Mouse (Mus musculus) layer of hippocampus, adult 2 months (tissue): ENCODE measurements around the gene Id3. TPM values are rescaled to one million over a fixed set of nuclear protein-coding genes. Genes with fewer than 3 reads are reported as not detected.
"Not testable (repeated sequence)": the region's sequence is repeated elsewhere in the genome, so short reads cannot be mapped to it uniquely, and the experiment has no call there.

ENCODE experiments used
- DNase-seq, 2 experiments: peaks; one replicate each; pipeline ENCODE4 v3.0.0; 2022; ENCODE audit warnings: low spot score in 2 of 2
- H3K27ac ChIP-seq: fragments of 200-600 bp; 2 replicates; pipeline ENCODE4 v1.8.1; 2022
- H3K4me3 ChIP-seq: fragments of 200-600 bp; 2 replicates; pipeline ENCODE4 v1.8.1; 2022; ENCODE audit warnings: mild to moderate bottlenecking
- CTCF ChIP-seq: fragments of 200-600 bp; conservative IDR thresholded peaks from 2 replicates; pipeline ENCODE4 v1.8.1; 2022; ENCODE audit warnings: antibody characterized with exemption, mild to moderate bottlenecking, moderate library complexity
- long read RNA-seq, 2 experiments: library from polyadenylated mRNA; stranded (forward); transcript quantifications; one replicate each; pipeline ENCODE4 v2.0.0; 2021; ENCODE audit warnings: borderline mapping rate in 2 of 2
- total RNA-seq, 2 experiments: library from RNA; stranded (reverse); gene quantifications; 2 replicates each; pipeline ENCODE4 v1.2.3; 2021

The Id3 gene
- total RNA-seq: 10 to 100 TPM; 45.1 to 47.4 TPM
- long read RNA-seq, experiment 1, transcript Id3-201 (3 exons, 1,278 nt): major isoform, 37 of 44 reads
- long read RNA-seq, experiment 1, partial matches to known transcripts: 1 of 44 reads
- long read RNA-seq, experiment 1, other reads (novel, unspliced or antisense): 4 of 44 reads
- long read RNA-seq, experiment 2, transcript Id3-201 (3 exons, 1,278 nt): major isoform, 51 of 53 reads
- long read RNA-seq, experiment 2, partial matches to known transcripts: 0 of 53 reads
- long read RNA-seq, experiment 2, other reads (novel, unspliced or antisense): 2 of 53 reads

DNA sequence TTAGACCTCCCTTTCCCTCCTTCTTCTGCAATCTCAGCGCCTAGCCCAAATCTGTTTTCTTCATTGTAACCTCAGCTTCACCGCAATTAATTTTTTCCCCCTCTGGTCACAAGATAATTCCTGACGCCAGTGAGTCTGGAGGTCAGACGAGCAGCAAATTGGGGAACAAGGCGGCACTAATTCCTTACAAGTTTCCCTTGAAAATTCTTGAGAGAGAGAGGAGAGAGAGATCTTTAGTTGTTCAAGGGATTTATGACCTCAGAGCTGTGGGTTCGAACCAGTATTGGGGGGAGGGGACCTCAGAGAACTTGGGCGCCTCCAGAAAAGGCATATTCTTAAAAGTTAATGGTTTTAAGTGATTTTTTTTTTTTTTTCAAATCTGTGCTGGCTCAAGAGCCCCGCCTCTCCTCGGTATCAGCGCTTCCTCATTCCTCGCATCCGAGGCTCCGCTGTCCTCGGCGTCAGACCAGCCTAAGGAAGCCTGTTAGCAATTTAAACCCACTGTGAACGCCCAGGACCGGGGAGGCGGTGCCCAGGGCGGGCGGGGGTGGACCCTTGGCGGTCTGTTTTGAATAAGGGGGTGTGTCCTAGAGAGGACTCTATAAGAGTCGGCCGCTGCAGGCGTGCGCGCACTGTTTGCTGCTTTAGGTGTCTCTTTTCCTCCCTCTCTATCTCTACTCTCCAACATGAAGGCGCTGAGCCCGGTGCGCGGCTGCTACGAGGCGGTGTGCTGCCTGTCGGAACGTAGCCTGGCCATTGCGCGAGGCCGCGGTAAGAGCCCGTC, at the start of gene Id3:
TSS of gene Id3 (plus strand) at position 305 of the 784 bp plus-strand sequence.
- peak within 1 kb of the TSS; percentile 90 for H3K27ac ChIP-seq
- peak within 1 kb of the TSS; percentile 67 for H3K4me3 ChIP-seq
- no peak for TF ChIP-seq CTCF
- DNase-seq: peak; percentile 56 to 71

DNA sequence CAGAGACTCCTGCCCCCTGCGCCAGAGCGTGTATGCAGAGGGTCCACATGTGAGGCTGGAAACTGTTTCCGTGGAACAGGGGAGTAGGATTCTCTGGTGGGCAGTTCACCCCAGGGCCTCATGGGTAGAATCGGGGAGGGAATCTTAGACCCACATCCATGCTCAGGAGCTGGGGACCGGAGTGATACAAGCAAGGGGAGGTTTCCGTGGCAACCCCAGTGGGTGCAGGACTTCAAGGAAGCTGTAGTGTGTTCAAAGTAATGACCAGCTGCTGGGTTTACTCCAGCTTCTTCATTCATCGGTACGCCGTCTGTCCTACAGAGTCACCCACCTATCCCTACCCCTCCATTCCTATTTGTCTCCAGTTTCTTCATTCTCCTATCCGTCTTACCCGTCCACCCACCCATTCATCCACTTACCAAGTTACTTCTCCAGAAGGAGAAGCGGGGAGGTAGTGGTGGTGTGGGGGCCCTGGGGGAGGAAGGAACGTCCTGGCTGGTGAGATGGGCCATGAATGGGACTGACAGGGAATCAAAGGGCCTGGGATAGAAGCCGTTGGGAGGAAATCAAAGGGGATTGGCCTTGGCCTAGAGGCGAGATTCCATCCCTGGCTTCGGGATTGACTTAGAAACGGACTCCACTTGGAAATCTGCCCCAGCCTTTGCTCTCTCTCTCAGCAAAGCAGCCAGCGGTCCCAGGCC, 48.6 kb upstream of the Id3 start:
- no peak for TF ChIP-seq CTCF
- H3K4me3 ChIP-seq: no peak overlapping the region
- DNase-seq: peak; percentile 22 to 54
- H3K27ac ChIP-seq: peak overlapping the region; percentile 68

DNA sequence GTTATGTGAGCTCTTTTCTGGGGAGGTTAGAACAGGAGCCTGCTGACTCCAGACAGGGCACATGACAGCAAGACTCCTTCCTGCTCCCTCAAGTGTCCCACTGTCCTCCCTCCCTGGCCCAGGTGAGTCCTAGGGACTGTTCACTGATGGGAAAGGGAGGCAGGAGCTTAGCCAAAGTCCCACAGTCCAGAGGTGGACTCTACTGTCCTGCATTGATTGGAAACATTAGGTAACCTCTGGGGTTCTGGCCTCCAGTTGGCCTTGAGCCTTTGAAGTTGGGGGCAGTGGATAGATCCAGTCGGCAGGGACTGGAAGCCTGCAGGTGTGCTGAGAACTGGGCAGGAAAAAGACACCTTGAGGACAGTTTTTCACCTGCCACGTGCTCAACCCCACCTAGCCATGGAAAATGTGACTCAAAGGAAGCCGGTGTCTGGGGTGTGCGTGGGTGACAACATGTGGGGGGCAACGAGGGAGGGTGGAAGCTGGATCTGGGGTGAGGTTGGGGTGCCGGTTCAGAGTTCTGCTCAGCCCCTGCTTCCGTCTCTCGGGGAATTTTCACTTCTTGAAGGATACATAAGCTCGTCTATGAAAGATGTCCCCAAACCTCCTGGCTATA, 47.7 kb upstream of the Id3 start:
- no peak overlapping the region for H3K4me3 ChIP-seq
- DNase-seq: no peak
- H3K27ac ChIP-seq: peak overlapping the region; percentile 65; the same call in 1 of the 2 replicates
- TF ChIP-seq CTCF: no peak

DNA sequence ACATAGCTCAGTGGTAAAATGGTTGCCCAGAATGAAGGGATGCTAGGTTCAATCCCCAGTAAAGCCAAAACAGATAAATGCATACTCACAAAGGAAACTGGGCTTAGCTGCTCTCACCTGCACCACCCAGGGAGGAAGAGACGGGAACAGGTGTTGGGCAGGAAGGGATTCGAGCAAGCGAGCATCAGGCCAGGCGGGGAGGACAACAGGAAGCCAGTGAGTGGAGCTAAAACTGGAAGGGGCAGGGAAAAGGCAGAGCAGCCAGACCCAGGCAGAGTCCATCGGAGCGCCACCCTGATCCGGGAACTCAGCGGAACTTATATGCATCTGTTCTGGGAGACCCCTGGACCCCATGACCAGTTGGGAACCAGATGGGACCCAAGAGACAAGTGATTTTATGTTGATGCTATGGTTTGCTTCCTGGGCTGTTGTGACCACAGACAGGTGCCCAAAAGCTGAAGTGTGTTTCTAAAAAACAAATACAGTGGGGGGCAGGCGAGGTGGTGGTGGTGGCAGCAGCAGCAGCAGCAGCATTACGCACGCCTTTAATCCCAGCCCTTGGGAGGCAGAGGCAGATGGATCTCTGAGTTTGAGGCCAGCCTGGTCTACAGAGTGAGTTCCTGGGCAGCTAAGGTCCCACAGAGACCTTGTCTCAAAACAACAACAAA, 46.7 kb upstream of the Id3 start:
- Histone ChIP-seq H3K27ac (no peak overlapping the region), H3K4me3 (no peak overlapping the region)
- TF ChIP-seq CTCF: no peak
- DNase-seq: no peak

DNA sequence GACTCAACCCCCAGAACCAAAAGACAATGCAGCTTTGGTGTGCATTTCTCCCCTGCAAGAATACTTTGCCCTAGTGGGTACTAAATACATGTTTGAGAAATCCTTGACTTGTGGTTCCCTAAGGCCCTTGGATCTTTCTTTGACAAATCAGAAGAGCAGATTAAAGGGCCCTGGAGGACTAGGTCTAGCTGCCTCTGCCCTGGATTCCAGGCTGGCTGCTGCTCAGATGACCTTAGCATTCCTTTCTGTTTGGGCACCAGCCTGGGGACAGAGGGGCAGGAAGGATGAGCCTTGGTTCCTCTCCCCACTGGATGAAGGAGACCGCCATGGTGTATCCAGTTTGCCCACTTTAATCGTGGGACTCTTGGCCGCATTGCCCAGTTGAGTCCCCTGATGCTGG, 44.9 kb upstream of the Id3 start:
- TF ChIP-seq CTCF: no peak
- no peak overlapping the region for H3K27ac ChIP-seq
- DNase-seq: no peak
- no peak overlapping the region for H3K4me3 ChIP-seq

DNA sequence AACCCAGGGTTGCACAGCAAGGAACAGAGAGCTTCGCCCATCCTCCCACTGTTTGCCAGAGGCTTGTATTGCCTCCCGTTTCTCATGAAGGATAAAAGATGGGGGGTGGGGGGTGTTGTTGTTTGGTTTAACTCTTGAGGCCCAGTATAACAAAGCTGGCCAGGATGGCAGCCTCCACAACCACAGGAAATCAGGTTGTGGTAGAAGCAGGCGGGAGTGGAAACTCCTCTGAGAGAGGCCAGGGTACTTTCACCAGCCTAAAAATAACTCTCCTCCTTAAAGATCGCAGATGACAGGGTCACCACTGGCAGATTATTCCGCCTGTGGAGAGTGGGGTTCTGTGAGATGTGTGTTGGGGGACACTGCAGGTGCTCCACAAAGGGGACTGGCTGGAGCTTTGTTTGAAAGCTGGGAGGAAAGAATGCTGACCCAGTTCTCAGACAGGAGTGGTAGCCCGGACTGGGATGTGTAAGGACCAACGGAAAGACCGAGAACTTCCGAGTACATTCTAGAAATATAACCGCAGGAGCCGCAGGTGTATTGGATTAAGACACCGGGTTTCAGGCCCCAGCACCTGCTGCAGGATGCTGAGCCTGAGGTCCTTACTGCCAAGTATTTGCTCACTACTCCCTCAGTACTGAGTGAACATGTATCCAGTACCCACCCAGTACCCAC, 42.8 kb upstream of the Id3 start:
- DNase-seq: no peak
- no peak overlapping the region for H3K27ac ChIP-seq
- TF ChIP-seq CTCF: no peak
- no peak overlapping the region for H3K4me3 ChIP-seq

DNA sequence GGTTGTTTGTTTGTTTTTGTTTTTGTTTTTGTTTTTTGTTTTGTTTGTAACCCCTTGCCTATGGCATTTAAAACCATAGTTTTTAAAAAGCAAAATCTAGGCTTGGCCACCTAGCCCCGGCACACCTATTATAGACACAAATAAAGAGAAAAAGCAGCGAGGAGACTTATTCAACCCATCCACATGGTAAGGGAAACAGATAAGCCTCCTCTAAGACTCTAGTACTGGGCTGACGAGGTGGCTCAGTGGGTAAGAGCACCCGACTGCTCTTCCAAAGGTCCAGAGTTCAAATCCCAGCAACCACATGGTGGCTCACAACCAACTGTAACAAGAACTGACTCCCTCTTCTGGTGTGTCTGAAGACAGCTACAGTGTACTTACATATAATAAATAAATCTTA, 41.5 kb upstream of the Id3 start:
- H3K27ac ChIP-seq, DNase-seq, H3K4me3 ChIP-seq: not testable (repeated sequence)

DNA sequence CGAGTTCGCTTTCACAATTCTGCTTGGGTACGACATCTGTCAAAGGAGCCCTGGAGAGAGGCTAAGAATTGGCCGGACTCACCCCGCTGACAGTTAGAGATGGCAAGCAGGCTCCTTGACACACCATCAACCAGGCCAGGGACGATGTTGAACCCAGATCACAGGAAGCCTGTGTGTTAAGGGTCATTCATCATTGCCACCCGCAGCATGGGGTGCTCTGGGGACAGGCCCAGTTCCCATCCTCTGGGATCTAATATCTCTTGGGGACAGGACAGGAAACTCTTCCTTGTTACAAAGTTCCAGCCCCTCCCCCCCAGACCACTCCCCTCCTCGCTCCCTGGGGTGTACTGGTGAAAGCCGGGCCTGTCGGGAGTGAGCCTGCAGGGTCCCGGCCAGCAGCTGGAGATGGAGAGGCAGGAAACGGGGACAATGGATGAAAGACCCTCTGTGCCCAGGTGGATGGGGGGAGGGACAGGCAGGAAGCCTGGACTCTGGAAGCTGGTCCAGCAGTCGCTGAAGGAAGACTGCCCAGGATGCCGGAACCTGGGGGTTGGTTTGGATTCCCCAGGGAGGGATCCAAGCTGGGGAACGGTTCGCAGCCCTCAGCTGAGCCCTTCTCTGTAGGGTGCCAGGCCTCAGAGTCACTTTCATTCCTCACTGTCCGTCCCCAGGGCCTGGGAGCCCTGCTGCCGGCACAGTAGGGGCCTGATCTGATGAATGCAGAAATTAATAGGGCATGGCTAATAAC, 38.5 kb upstream of the Id3 start:
- Histone ChIP-seq H3K4me3 (no peak overlapping the region; the same call in 1 of the 2 replicates), H3K27ac (peak overlapping the region; percentile 73)
- DNase-seq: peak in 1 of 2 experiments; percentile 39
- TF ChIP-seq CTCF: no peak

DNA sequence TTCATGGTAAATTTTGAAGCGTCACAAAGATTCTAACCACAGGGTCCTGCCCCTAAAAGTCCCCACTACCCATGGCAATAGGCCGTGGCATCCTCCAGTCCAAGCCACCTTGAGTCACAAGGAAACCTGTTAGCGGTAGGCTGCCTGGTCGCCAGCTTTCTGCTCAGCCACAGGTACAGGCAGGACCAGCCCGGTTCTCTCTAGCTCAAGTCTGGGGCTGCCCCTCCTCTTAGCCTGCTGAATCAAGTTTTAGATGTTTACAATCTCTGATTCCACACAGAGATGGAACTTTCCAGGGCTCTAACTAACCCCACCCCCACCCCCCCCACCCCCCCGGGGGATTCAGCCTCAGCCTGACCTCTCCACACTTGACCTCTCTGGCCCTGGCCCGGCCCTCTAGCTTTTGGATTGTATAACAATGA, 36.4 kb upstream of the Id3 start:
- TF ChIP-seq CTCF: no peak
- Histone ChIP-seq H3K4me3 (no peak overlapping the region), H3K27ac (no peak overlapping the region)
- no peak for DNase-seq

DNA sequence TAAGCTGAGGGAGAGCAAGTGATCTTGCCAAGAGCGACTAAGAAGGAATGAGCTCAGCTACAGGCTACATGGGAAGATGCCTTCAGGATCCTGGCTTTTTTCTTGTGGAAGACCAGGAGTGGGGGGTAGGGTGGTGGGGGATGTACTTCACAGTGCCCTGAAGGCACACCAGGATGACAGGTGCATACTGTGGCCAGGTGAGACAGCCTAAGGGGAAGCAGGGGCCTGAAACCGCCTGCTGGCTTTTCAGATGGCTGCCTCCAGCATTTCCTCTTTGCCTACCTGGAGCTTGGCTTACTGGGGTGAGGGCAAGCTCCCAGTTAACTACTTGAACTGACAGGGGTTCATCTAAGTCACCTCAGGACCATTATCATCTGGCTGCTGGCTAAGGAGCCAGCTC, 34.1 kb upstream of the Id3 start:
- DNase-seq: no peak
- no peak for TF ChIP-seq CTCF
- Histone ChIP-seq H3K27ac (no peak overlapping the region), H3K4me3 (no peak overlapping the region)
